Comparison of ENCODE assay signal across 8 mouse cellular contexts in genomic region chr3:105686394-105687323, GRCm38 (mm10). TPM values are rescaled to one million over a fixed set of nuclear protein-coding genes. Genes with fewer than 3 reads are reported as not detected.
DNase-seq lines count a peak whose midpoint lies in the region; ATAC-seq and TF ChIP-seq lines count a peak whose summit lies in the region.

No protein-coding gene starts in this region.

- peaks cover 14% of the 10 kb centered on the region for H3K79me2 ChIP-seq in myocyte (ENCODE audit: control insufficient read depth, insufficient read depth)

- H3K36me3 ChIP-seq in thymus, adult 2 months (ENCODE audit: control insufficient read depth, insufficient read depth, low read length): peaks cover 13% of the 10 kb centered on the region
- no peaks in the 10 kb centered on the region for H3K36me3 ChIP-seq in hindbrain, embryonic 16.5 days (ENCODE audit: control insufficient read depth, insufficient read depth, low read length)
- H3K36me3 ChIP-seq in myocyte (ENCODE audit: control insufficient read depth, insufficient read depth): peaks cover 16% of the 10 kb centered on the region

- peak overlapping the region; percentile 86 for H3ac ChIP-seq in myocyte (ENCODE audit: control insufficient read depth, insufficient read length)

- peak; percentile 27 for DNase-seq in embryo, embryonic 10 days (ENCODE audit: low spot score)
- no peak for DNase-seq in embryo, embryonic 9.5 days (ENCODE audit: extremely low spot score)
- no peak for DNase-seq in thymus, adult 2 months
- DNase-seq in thymus, adult 18-20 months: no peak
- no peak for DNase-seq in adrenal gland, adult 18-20 months (ENCODE audit: low spot score in 2 of 2)
- DNase-seq in left cerebral cortex, postnatal 10 days (ENCODE audit: extremely low spot score in 1 of 2, low spot score in 2 of 2): no peak

- H3K9me3 ChIP-seq in hindbrain, embryonic 16.5 days (ENCODE audit: control insufficient read depth, low read length): no peaks in the 10 kb centered on the region

- no peak for TF ChIP-seq POLR2A in thymus, adult 2 months (IDR thresholded peaks at IDR 0.05; ENCODE audit: control insufficient read depth, extremely low read depth, insufficient read depth, low read length, poor library complexity)
- no peak for TF ChIP-seq POLR2A in myocyte (IDR thresholded peaks at IDR 0.05; ENCODE audit: insufficient read length, low read depth)

- peak; percentile 84; the same call in 1 of the 2 replicates for ATAC-seq in hindbrain, embryonic 16.5 days

- intact Hi-C loops in left cerebral cortex, postnatal 10 days (cut with DNase I): loop anchor here (2.0 to 5.0 kb wide), 3 partner anchors 40 to 271 kb away; partner anchors contain the start of gene Wdr77

- H3K4me2 ChIP-seq in hindbrain, embryonic 16.5 days (ENCODE audit: low read length): peak overlapping the region; percentile 63
- peak overlapping the region; percentile 82 for H3K4me2 ChIP-seq in myocyte (ENCODE audit: low read depth)

- H3K4me3 ChIP-seq in thymus, adult 2 months (ENCODE audit: control insufficient read depth, insufficient read depth, low read length): peak overlapping the region; percentile 94
- H3K4me3 ChIP-seq in hindbrain, embryonic 16.5 days (ENCODE audit: low read length): peak overlapping the region; percentile 83
- H3K4me3 ChIP-seq in myocyte: peak overlapping the region; percentile 38

- H3K27ac ChIP-seq in thymus, adult 2 months (ENCODE audit: control insufficient read depth, insufficient read depth, low read length): no peak overlapping the region
- H3K27ac ChIP-seq in hindbrain, embryonic 16.5 days (ENCODE audit: low read depth, low read length): peak overlapping the region; percentile 78

- TF ChIP-seq CTCF in thymus, adult 2 months (IDR thresholded peaks at IDR 0.05; ENCODE audit: borderline replicate concordance, control insufficient read depth, extremely low read depth, insufficient read depth, low read length, poor library complexity): no peak

- no peaks in the 10 kb centered on the region for H3K27me3 ChIP-seq in thymus, adult 2 months (ENCODE audit: control insufficient read depth, insufficient read depth, low read length)
- H3K27me3 ChIP-seq in hindbrain, embryonic 16.5 days (replicated peaks; ENCODE audit: control insufficient read depth, insufficient read depth, low read length): no peaks in the 10 kb centered on the region
- no peaks in the 10 kb centered on the region for H3K27me3 ChIP-seq in myocyte (ENCODE audit: control insufficient read depth, insufficient read depth, insufficient read length)

- H3K9ac ChIP-seq in hindbrain, embryonic 16.5 days (ENCODE audit: low read depth, low read length): peak overlapping the region; percentile 92

- WGBS in thymus, adult 2 months: 9% methylated on average over 60 of the region's 60 CpGs
- WGBS in hindbrain, embryonic 16.5 days: 10% methylated on average over 60 of the region's 60 CpGs

- no peaks in the 10 kb centered on the region for H3K4me1 ChIP-seq in thymus, adult 2 months (replicated peaks; ENCODE audit: control insufficient read depth, insufficient read depth, low read length)
- peaks cover 7% of the 10 kb centered on the region for H3K4me1 ChIP-seq in hindbrain, embryonic 16.5 days (ENCODE audit: control insufficient read depth, insufficient read depth, low read depth, low read length)

TF ChIP-seq in myocyte, 11 proteins besides CTCF, POLR2A, EP300 and RAD21:
- TF ChIP-seq REST (IDR thresholded peaks at IDR 0.05; ENCODE audit: insufficient read depth, insufficient read length): no peak
- no peak for TF ChIP-seq E2F4 (IDR thresholded peaks at IDR 0.05; ENCODE audit: insufficient read depth)
- no peak for TF ChIP-seq POLR2AphosphoS2 (IDR thresholded peaks at IDR 0.05; ENCODE audit: insufficient read length, low read depth)
- no peak for TF ChIP-seq SRF (IDR thresholded peaks at IDR 0.05; ENCODE audit: control insufficient read depth, insufficient read length, low read depth)
- TF ChIP-seq MAX (IDR thresholded peaks at IDR 0.05; ENCODE audit: low read depth): no peak
- TF ChIP-seq USF1 (IDR thresholded peaks at IDR 0.05; ENCODE audit: low read depth): no peak
- TF ChIP-seq CEBPB (IDR thresholded peaks at IDR 0.05; ENCODE audit: insufficient read depth, poor library complexity, severe bottlenecking): no peak
- no peak for TF ChIP-seq MYOD1 (IDR thresholded peaks at IDR 0.05; ENCODE audit: control insufficient read depth in 1 of 3, insufficient read length in 2 of 3, low read depth in 2 of 3)
- TF ChIP-seq TCF12 (IDR thresholded peaks at IDR 0.05; ENCODE audit: insufficient read depth, poor library complexity, severe bottlenecking): no peak
- no peak for TF ChIP-seq MYOG (IDR thresholded peaks at IDR 0.05; ENCODE audit: control insufficient read depth in 1 of 3, insufficient read depth in 1 of 3, insufficient read length in 2 of 3, low read depth in 2 of 3)
- TF ChIP-seq TCF3 (IDR thresholded peaks at IDR 0.05; ENCODE audit: insufficient read length, low read depth): no peak

RNA-seq across cellular contexts. Expression of gene Ddx20, which starts 0.7 kb away (rescaled TPM):
- polyA plus RNA-seq in thymus, adult 2 months (2012; rRNA removed): 33.5 and 50.2 TPM in 2 replicates
- 19.4 and 21.9 TPM in 2 replicates for polyA plus RNA-seq in hindbrain, embryonic 16.5 days (2015; fragmentation: Nextera tagmentation; extraction: Ambion mirVana)
- polyA plus RNA-seq in myocyte (2012; fragmentation: generic; extraction: Trizol): 7.5 TPM
- 10 to 100 TPM; 18.5 to 18.9 TPM for total RNA-seq in adrenal gland, adult 18-20 months (2021)
- 10 to 100 TPM; 12.2 to 14.5 TPM for total RNA-seq in left cerebral cortex, postnatal 10 days (2021)

RNA-seq across cellular contexts. Expression of gene Inka2, which starts 17.7 kb away (rescaled TPM):
- polyA plus RNA-seq in thymus, adult 2 months (2012; rRNA removed): 5.5 TPM in 2 replicates
- polyA plus RNA-seq in hindbrain, embryonic 16.5 days (2015; fragmentation: Nextera tagmentation; extraction: Ambion mirVana): 13.7 and 13.9 TPM in 2 replicates
- 5.1 TPM for polyA plus RNA-seq in myocyte (2012; fragmentation: generic; extraction: Trizol)
- total RNA-seq in adrenal gland, adult 18-20 months (2021): 1 to 10 TPM; 3.8 to 3.9 TPM
- 10 to 100 TPM; 41.2 to 42.6 TPM for total RNA-seq in left cerebral cortex, postnatal 10 days (2021)

Comparison
In these comparisons a context has a peak if more than half of its experiments do, and no peak if none do; other contexts are left out.
1. H3K4me3 ChIP-seq: peak in every context shown above with its lines; median percentile 94 in thymus, adult 2 months; 83 in hindbrain, embryonic 16.5 days; 38 in myocyte.